Mouse (Mus musculus): ENCODE data around the gene Fgfr4.

GRCm38 (mm10) chr13:55190121-55190868, 37.9 kb downstream of the Fgfr4 start:
- TF ChIP-seq ZNF384 (IDR thresholded peaks at IDR 0.05; ENCODE audit: low read depth, low read length) (no peak), ZC3H11A (IDR thresholded peaks at IDR 0.05; ENCODE audit: borderline replicate concordance, low read depth, low read length) (no peak)

Data from ES-E14 (cell line).